Mouse (Mus musculus) neural tube, embryonic 15.5 days (tissue): ENCODE measurements at regions not wholly inside any gene's neighbourhood (a gene's known extent, or its start where the extent isn't known, plus 50 kb on each side); places are given as distances from the start of the nearest gene placed in this dataset.

ENCODE experiments used
- ATAC-seq: fragments of 200-750 bp; cut with Nextera tagmentation; 2 replicates; pipeline ENCODE4 v1.8.0; 2017; ENCODE audit warnings: mild to moderate bottlenecking, moderate TSS enrichment, moderate library complexity; ENCODE audit not compliant: low FRiP score
- H3K27ac ChIP-seq: fragments of 300-500 bp; sonication (generic); replicated peaks from 2 replicates; pipeline ENCODE4 v1.5.1; 2015; ENCODE audit warnings: mild to moderate bottlenecking, inconsistent platforms
- H3K27me3 ChIP-seq: fragments of 300-500 bp; sonication (generic); replicated peaks from 2 replicates; pipeline ENCODE4 v1.6.1; 2015; ENCODE audit warnings: inconsistent platforms
- H3K36me3 ChIP-seq: fragments of 300-500 bp; sonication (generic); 2 replicates; pipeline ENCODE4 v1.6.1; 2015; ENCODE audit warnings: inconsistent platforms
- H3K4me1 ChIP-seq: fragments of 300-500 bp; sonication (generic); 2 replicates; pipeline ENCODE4 v1.6.1; 2015; ENCODE audit warnings: inconsistent platforms
- H3K4me2 ChIP-seq: fragments of 300-500 bp; sonication (generic); 2 replicates; pipeline ENCODE4 v1.6.1; 2015; ENCODE audit warnings: inconsistent platforms, mild to moderate bottlenecking, moderate library complexity
- H3K4me3 ChIP-seq: fragments of 300-500 bp; sonication (generic); replicated peaks from 2 replicates; pipeline ENCODE4 v1.5.1; 2015; ENCODE audit warnings: mild to moderate bottlenecking, inconsistent platforms
- H3K9ac ChIP-seq: fragments of 300-500 bp; sonication (generic); replicated peaks from 2 replicates; pipeline ENCODE4 v1.6.1; 2015; ENCODE audit warnings: mild to moderate bottlenecking, inconsistent platforms
- H3K9me3 ChIP-seq: fragments of 300-500 bp; sonication (generic); replicated peaks from 2 replicates; pipeline ENCODE4 v1.6.1; 2016; ENCODE audit warnings: inconsistent platforms
- WGBS: fragments of 180-500 bp; shearing (Covaris S2); methylation state at CpG from one replicate; pipeline ENCODE4 v1.1.7; 2015; ENCODE audit warnings: mixed read lengths; 5-methylcytosine and 5-hydroxymethylcytosine counted together

DNA sequence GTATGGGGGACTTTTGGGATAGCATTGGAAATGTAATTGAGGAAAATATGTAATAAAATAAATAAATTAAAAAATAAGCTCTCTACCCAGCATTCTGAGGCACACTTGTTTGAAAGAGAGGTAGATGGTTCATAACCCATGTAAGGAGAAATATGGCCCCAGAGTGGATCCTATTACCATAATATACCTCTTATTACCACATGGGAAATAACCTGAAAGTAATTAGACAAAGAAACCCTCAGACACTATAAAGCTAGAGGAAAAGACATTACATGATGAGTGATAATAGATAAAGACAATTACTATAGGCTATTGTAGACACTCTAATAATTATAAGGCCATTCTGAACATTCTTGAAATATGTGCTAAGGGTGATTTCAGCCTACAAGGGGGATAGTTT is 2444.8 kb upstream of the Gm12353 start:
- Histone ChIP-seq H3K4me1 (no peaks in the 10 kb centered on the region), H3K4me3 (no peak overlapping the region), H3K4me2 (no peak overlapping the region), H3K27ac (no peak overlapping the region), H3K9me3 (no peaks in the 10 kb centered on the region), H3K9ac (no peak overlapping the region), H3K36me3 (no peaks in the 10 kb centered on the region), H3K27me3 (no peaks in the 10 kb centered on the region)
- peak; percentile 83 for ATAC-seq

DNA sequence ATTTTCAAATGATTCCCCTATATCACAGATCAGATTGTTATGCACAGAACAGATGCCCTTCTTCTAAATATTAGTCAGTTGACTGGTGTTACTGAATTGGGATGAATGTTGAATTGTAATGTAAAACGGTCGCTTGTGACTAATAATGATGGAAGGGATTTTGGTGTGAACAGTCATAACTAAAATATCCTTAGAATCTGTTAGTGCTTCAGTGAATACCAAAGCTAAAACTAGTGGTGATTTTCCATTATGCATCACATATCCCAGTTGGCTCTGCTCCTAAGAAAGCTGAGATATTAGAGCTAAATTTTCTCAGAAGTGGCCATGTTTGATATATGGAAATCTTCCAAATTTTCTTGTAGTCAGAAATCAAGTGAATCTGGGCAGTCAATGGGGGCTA is 2441.7 kb upstream of the Gm12353 start:
- no peak for ATAC-seq
- no peaks in the 10 kb centered on the region for H3K27me3 ChIP-seq
- 85% methylated on average over 2 of the region's 2 CpGs for WGBS
- no peaks in the 10 kb centered on the region for H3K9me3 ChIP-seq
- H3K4me2 ChIP-seq = no peak overlapping the region
- no peaks in the 10 kb centered on the region for H3K4me1 ChIP-seq
- H3K4me3 ChIP-seq = no peak overlapping the region
- H3K36me3 ChIP-seq = no peaks in the 10 kb centered on the region
- H3K9ac ChIP-seq = no peak overlapping the region
- H3K27ac ChIP-seq = no peak overlapping the region

DNA sequence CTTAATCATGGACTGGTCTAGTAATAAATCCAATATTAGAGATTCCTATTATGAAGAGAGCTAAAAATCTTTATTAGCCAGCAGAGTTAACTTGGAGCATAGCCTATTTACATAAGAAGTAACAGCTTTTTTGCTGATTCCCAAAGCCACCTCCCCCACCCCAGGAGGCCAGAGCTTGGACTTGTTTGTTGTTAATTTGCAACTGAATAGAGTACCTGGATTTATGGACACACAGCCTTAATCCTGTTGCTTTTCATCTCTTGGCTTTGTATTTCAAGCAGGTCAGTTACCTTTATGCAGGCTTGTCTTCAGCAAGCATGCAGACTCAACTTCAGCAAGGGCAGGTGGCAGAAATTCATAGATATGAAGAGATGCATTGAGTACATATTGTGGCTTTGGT is 2396.5 kb upstream of the Gm12353 start:
- ATAC-seq = no peak

DNA sequence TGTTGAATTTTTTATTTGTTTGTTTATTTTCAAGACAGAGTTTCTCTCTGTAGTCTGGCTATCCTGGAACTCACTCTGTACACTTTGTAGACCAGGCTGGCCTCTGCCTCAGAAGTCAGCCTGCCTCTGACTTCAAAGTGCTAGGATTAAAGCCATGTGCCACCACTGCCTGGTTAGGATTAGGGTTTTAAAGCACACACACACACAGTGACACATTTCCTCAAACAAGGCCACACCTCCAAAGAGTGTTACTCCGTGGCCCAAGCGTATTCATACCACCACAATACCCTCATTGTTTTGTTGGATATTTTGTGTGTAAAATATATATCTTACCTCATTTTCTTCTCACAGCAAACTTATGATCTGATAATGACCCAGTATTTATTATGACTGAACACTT is 2365.4 kb upstream of the Gm12353 start:
- Histone ChIP-seq H3K27me3 (no peaks in the 10 kb centered on the region), H3K4me3 (no peak overlapping the region), H3K4me1 (no peaks in the 10 kb centered on the region), H3K36me3 (no peaks in the 10 kb centered on the region), H3K27ac (no peak overlapping the region), H3K9me3 (no peaks in the 10 kb centered on the region), H3K9ac (no peak overlapping the region), H3K4me2 (no peak overlapping the region)
- 88% methylated on average over 2 of the region's 2 CpGs for WGBS
- no peak for ATAC-seq

More for the DNA sequence above, 2396.5 kb upstream of the Gm12353 start:
- no peaks in the 10 kb centered on the region for H3K9me3 ChIP-seq
- no peaks in the 10 kb centered on the region for H3K4me1 ChIP-seq
- no peak overlapping the region for H3K27ac ChIP-seq
- no peak overlapping the region for H3K4me3 ChIP-seq
- H3K27me3 ChIP-seq = no peaks in the 10 kb centered on the region
- H3K36me3 ChIP-seq = no peaks in the 10 kb centered on the region
- H3K4me2 ChIP-seq = no peak overlapping the region
- no peak overlapping the region for H3K9ac ChIP-seq

DNA sequence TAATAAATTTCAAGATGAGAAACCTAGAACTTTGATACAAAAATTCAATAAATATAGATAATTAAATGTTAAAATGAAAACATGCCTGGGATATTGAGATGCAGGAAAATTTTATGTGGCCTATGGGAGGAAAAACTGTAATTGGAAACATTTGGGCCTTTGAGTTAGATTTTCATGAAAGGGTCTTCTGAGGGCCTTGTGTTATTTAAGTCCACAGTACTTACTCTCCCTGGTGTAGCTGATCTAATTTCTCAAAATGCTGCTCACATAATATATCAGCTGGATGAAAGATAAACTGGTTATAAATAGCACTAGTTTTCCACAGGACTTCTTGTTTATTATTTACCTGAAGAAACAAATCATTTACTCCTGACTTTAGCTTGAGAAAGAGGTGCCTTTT is 2364.9 kb upstream of the Gm12353 start:
- H3K27ac ChIP-seq = no peak overlapping the region
- no peaks in the 10 kb centered on the region for H3K9me3 ChIP-seq
- H3K36me3 ChIP-seq = no peaks in the 10 kb centered on the region
- H3K27me3 ChIP-seq = no peaks in the 10 kb centered on the region
- H3K4me2 ChIP-seq = no peak overlapping the region
- no peak overlapping the region for H3K4me3 ChIP-seq
- H3K4me1 ChIP-seq = no peaks in the 10 kb centered on the region
- H3K9ac ChIP-seq = no peak overlapping the region
- no peak for ATAC-seq

DNA sequence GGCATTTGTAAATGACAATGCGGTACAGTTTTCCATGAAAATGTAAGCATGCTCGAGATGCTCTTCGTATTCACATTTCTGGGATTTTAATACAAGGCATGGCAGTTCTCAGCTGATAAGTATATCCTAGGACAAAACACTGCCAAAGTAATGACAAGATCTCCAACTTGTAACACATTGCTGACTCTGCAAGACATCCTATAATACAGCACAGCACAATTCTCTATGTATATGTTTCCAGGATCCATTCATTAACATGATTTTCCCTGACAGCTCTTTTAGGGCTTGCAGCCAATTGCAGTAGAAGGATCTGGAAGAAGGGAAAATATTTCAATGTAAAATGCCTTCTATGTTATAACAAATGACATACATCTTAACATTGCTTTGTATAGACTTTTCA is 2346.1 kb upstream of the Gm12353 start:
- H3K4me2 ChIP-seq = no peak overlapping the region
- H3K4me1 ChIP-seq = no peaks in the 10 kb centered on the region
- no peaks in the 10 kb centered on the region for H3K9me3 ChIP-seq
- ATAC-seq = no peak
- no peak overlapping the region for H3K4me3 ChIP-seq
- no peaks in the 10 kb centered on the region for H3K27me3 ChIP-seq
- no peak overlapping the region for H3K9ac ChIP-seq
- 94% methylated on average over 3 of the region's 3 CpGs for WGBS
- H3K27ac ChIP-seq = no peak overlapping the region
- H3K36me3 ChIP-seq = no peaks in the 10 kb centered on the region

DNA sequence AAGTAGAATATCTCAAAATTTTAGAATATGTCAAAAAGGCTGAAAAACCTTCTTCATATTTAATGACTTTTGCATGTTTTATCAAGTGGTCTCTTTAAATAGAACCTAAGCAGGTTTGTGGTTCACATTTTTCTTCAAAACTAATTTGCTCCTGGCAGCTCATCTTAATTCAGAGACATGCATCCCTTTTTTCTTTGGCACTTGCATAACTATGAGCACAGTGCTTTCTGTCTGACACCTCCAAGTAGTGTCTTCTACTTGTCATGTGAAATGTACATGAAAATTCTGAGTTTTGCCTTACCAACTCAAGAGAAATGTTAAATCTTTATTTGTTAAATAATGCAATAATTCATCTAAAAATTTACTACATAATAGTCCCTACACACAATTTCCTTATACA is 2343.5 kb upstream of the Gm12353 start:
- Histone ChIP-seq H3K4me1 (no peaks in the 10 kb centered on the region), H3K9me3 (no peaks in the 10 kb centered on the region), H3K9ac (no peak overlapping the region), H3K36me3 (no peaks in the 10 kb centered on the region), H3K27ac (no peak overlapping the region), H3K27me3 (no peaks in the 10 kb centered on the region), H3K4me2 (no peak overlapping the region), H3K4me3 (no peak overlapping the region)
- ATAC-seq = no peak

DNA sequence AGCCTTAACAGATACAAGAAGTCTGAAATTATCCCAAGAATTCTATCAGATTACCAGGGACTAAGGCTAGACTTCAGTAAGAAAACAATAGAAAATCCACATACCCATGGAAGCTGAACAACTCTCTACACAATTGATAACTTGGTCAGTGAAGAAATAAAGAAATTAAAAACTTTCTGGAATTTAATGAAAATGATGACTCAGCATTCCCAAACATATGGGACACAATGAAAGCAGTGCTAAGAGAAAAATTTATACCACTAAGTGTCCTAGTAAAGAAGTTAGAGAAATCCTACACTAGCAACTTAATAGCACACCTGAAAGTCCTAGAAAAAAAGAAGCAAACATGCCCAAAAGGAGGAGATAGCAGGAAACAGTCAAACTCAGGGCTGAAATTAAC is 2306.1 kb upstream of the Gm12353 start:
- no peaks in the 10 kb centered on the region for H3K27me3 ChIP-seq
- ATAC-seq = no peak
- H3K4me2 ChIP-seq = no peak overlapping the region
- H3K4me3 ChIP-seq = no peak overlapping the region
- no peaks in the 10 kb centered on the region for H3K9me3 ChIP-seq
- H3K36me3 ChIP-seq = no peaks in the 10 kb centered on the region
- no peak overlapping the region for H3K27ac ChIP-seq
- H3K4me1 ChIP-seq = no peaks in the 10 kb centered on the region
- no peak overlapping the region for H3K9ac ChIP-seq

DNA sequence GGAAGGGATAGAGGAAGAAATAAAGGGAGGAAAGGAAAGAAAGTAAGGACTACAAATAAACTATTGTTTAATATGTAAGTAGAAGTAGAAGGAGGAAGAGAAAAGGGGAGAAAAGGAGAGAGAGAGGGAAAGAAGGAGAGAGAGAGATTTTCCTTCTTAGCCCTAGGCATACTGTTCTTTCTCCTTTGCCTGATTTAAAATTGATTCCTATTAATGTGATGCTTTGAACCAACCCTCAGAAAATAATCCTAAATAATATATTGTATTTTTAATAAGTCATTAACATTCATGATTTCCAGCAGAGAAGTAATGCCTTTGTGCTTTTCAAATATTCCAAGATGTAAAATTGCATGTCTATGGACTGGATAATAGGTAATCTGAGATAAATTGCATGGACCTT is 2286.2 kb upstream of the Gm12353 start:
- Histone ChIP-seq H3K9me3 (no peaks in the 10 kb centered on the region), H3K27ac (no peak overlapping the region), H3K36me3 (no peaks in the 10 kb centered on the region), H3K4me2 (no peak overlapping the region), H3K27me3 (no peaks in the 10 kb centered on the region), H3K4me1 (no peaks in the 10 kb centered on the region), H3K9ac (no peak overlapping the region), H3K4me3 (no peak overlapping the region)
- ATAC-seq = no peak

DNA sequence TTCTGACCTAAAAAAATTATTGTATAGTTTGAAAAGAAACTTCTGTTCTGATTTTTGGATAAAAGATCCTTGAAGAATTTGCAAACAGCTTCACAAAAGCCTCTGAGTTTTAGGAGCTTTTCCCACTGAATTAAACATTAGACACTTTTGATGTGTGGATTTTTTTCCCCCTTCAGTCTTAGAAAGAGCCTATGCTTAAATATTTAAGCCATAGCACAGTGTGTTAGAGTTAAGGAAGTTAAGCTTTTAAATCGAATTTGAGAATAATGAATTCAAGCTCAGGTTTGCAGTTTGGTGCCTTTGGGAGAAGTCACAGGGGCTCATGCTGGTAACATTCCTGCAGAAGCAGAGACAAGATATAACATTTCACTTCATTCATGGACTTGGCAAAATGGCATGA is 2257.2 kb upstream of the Gm12353 start:
- no peak overlapping the region for H3K4me2 ChIP-seq
- H3K4me3 ChIP-seq = no peak overlapping the region
- H3K27ac ChIP-seq = no peak overlapping the region
- 68% methylated on average over 1 of the region's 1 CpGs for WGBS
- no peak for ATAC-seq
- no peak overlapping the region for H3K9ac ChIP-seq
- no peaks in the 10 kb centered on the region for H3K4me1 ChIP-seq
- no peaks in the 10 kb centered on the region for H3K9me3 ChIP-seq
- H3K27me3 ChIP-seq = no peaks in the 10 kb centered on the region
- no peaks in the 10 kb centered on the region for H3K36me3 ChIP-seq

DNA sequence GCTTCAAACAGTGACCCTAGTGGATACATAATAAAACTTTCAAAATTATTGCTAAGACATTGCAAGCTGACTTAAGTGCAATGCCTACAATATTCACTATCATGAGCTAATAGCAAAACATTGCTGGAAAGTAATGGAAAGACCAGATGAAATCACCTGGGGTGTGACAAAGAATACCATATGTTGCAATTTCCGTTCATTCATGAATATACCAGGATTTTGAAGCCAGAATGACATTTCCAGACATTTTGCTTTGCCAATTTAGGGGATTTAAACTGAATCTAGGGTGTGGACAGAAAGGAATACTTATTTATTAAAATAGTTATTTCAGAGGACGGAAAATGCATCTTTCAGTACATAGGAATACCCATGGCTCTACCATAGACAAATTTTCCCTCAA is 2244.5 kb upstream of the Gm12353 start:
- Histone ChIP-seq H3K27ac (no peak overlapping the region), H3K4me2 (no peak overlapping the region), H3K9me3 (no peaks in the 10 kb centered on the region), H3K27me3 (no peaks in the 10 kb centered on the region), H3K9ac (no peak overlapping the region), H3K36me3 (no peaks in the 10 kb centered on the region), H3K4me3 (no peak overlapping the region), H3K4me1 (no peaks in the 10 kb centered on the region)
- 87% methylated on average over 2 of the region's 2 CpGs for WGBS
- no peak for ATAC-seq
